Mouse (Mus musculus): ENCODE data around the gene Ppih. TPM values are rescaled to one million over a fixed set of nuclear protein-coding genes. Genes with fewer than 3 reads are reported as not detected.
A peak's percentile ranks its signal among the peaks of the same experiment; 100 is the strongest.

The Ppih gene
- polyA plus RNA-seq, 1 experiment from 2014 or later: 52.6 TPM

- 70% methylated on average over 2 of the region's 2 CpGs for WGBS
- ATAC-seq (ENCODE audit: insufficient number of reproducible peaks, insufficient read depth, low FRiP score, low read depth): no peak
- Histone ChIP-seq H3K4me3 (ENCODE audit: control insufficient read depth in 1 of 2, insufficient read depth in 1 of 2, low read depth in 1 of 2, low read length in 2 of 2) (no peak overlapping the region), H3K9me3 (ENCODE audit: control insufficient read depth, low read length) (no peaks in the 10 kb centered on the region), H3K9ac (ENCODE audit: low read length) (no peak overlapping the region), H3K27ac (replicated peaks in 1 of 2; ENCODE audit: control insufficient read depth in 1 of 2, insufficient read depth in 1 of 2, low read depth in 2 of 2, low read length in 2 of 2) (no peak overlapping the region), H3K27me3 (ENCODE audit: control insufficient read depth, insufficient read depth, low read length) (no peaks in the 10 kb centered on the region), H3K4me2 (ENCODE audit: low read length) (no peak overlapping the region), H3K36me3 (ENCODE audit: control insufficient read depth, insufficient read depth, low read length) (no peaks in the 10 kb centered on the region), H3K4me1 (ENCODE audit: control insufficient read depth in 2 of 2, insufficient read depth in 2 of 2, low read length in 2 of 2) (peaks cover 6 to 7% of the 10 kb centered on the region in 2 experiments)
These were observed 23.0 kb downstream of the Ppih start for GRCm38 (mm10) chr4:119297361-119297760.

- peak overlapping the region; percentile 68 for H3K4me2 ChIP-seq (ENCODE audit: low read length)
- 11% methylated on average over 6 of the region's 6 CpGs for WGBS
- no peak for ATAC-seq (ENCODE audit: insufficient number of reproducible peaks, insufficient read depth, low FRiP score, low read depth)
- no peaks in the 10 kb centered on the region for H3K27me3 ChIP-seq (ENCODE audit: control insufficient read depth, insufficient read depth, low read length)
- no peaks in the 10 kb centered on the region for H3K9me3 ChIP-seq (ENCODE audit: control insufficient read depth, low read length)
- peak overlapping the region; percentile 87 for H3K9ac ChIP-seq (ENCODE audit: low read length)
- H3K4me1 ChIP-seq (ENCODE audit: control insufficient read depth in 2 of 2, insufficient read depth in 2 of 2, low read length in 2 of 2): peaks cover 7 to 12% of the 10 kb centered on the region in 2 experiments
- peak overlapping the region; percentile 64 to 96 for H3K4me3 ChIP-seq (ENCODE audit: control insufficient read depth in 1 of 2, insufficient read depth in 1 of 2, low read depth in 1 of 2, low read length in 2 of 2)
- H3K36me3 ChIP-seq (ENCODE audit: control insufficient read depth, insufficient read depth, low read length): peaks cover 12% of the 10 kb centered on the region; the same call in 1 of the 2 replicates
- peak overlapping the region; percentile 87 to 91 for H3K27ac ChIP-seq (replicated peaks in 1 of 2; ENCODE audit: control insufficient read depth in 1 of 2, insufficient read depth in 1 of 2, low read depth in 2 of 2, low read length in 2 of 2)
These were observed 25.3 kb downstream of the Ppih start for GRCm38 (mm10) chr4:119295134-119295453.

GRCm38 (mm10) chr4:119294415-119295133 lies 25.8 kb downstream of the Ppih start, which contains the start of gene Ybx1:
Gene Ybx1 (minus strand): TSS chr4:119294604.
- Histone ChIP-seq H3K4me2 (ENCODE audit: low read length) (peak within 1 kb of the TSS; percentile 92), H3K36me3 (ENCODE audit: control insufficient read depth, insufficient read depth, low read length) (peaks cover 12% of the 10 kb centered on the region; the same call in 1 of the 2 replicates), H3K9ac (ENCODE audit: low read length) (peak within 1 kb of the TSS; percentile 87), H3K27ac (replicated peaks in 1 of 2; ENCODE audit: control insufficient read depth in 1 of 2, insufficient read depth in 1 of 2, low read depth in 2 of 2, low read length in 2 of 2) (peak within 1 kb of the TSS; percentile 87 to 91), H3K27me3 (ENCODE audit: control insufficient read depth, insufficient read depth, low read length) (no peaks in the 10 kb centered on the region), H3K4me3 (ENCODE audit: control insufficient read depth in 1 of 2, insufficient read depth in 1 of 2, low read depth in 1 of 2, low read length in 2 of 2) (peak within 1 kb of the TSS; percentile 90 to 96), H3K9me3 (ENCODE audit: control insufficient read depth, low read length) (no peaks in the 10 kb centered on the region), H3K4me1 (ENCODE audit: control insufficient read depth in 2 of 2, insufficient read depth in 2 of 2, low read length in 2 of 2) (peaks cover 7 to 12% of the 10 kb centered on the region in 2 experiments)
- under 1% methylated on average over 61 of the region's 61 CpGs for WGBS
- peak; percentile 99 for ATAC-seq (ENCODE audit: insufficient number of reproducible peaks, insufficient read depth, low FRiP score, low read depth)

- under 1% methylated on average over 56 of the region's 80 CpGs for WGBS
- Histone ChIP-seq H3K9ac (ENCODE audit: low read length) (peak overlapping the region; percentile 87), H3K9me3 (ENCODE audit: control insufficient read depth, low read length) (no peaks in the 10 kb centered on the region), H3K27me3 (ENCODE audit: control insufficient read depth, insufficient read depth, low read length) (no peaks in the 10 kb centered on the region), H3K27ac (replicated peaks in 1 of 2; ENCODE audit: control insufficient read depth in 1 of 2, insufficient read depth in 1 of 2, low read depth in 2 of 2, low read length in 2 of 2) (peak overlapping the region; percentile 10 to 91; a peak in 2 of 4 replicates), H3K4me3 (ENCODE audit: control insufficient read depth in 1 of 2, insufficient read depth in 1 of 2, low read depth in 1 of 2, low read length in 2 of 2) (peak overlapping the region; percentile 90 to 96), H3K4me1 (ENCODE audit: control insufficient read depth in 2 of 2, insufficient read depth in 2 of 2, low read length in 2 of 2) (peaks cover 7 to 15% of the 10 kb centered on the region in 2 experiments), H3K36me3 (ENCODE audit: control insufficient read depth, insufficient read depth, low read length) (peaks cover 15% of the 10 kb centered on the region), H3K4me2 (ENCODE audit: low read length) (peak overlapping the region; percentile 92)
- peak; percentile 48 for ATAC-seq (ENCODE audit: insufficient number of reproducible peaks, insufficient read depth, low FRiP score, low read depth)
These were observed 26.6 kb downstream of the Ppih start for GRCm38 (mm10) chr4:119293574-119294258.

- H3K27ac ChIP-seq (replicated peaks in 1 of 2; ENCODE audit: control insufficient read depth in 1 of 2, insufficient read depth in 1 of 2, low read depth in 2 of 2, low read length in 2 of 2): peak overlapping the region; percentile 54 to 91; a peak in 3 of 4 replicates
- H3K9me3 ChIP-seq (ENCODE audit: control insufficient read depth, low read length): no peaks in the 10 kb centered on the region
- peak overlapping the region; percentile 92 for H3K4me2 ChIP-seq (ENCODE audit: low read length)
- H3K4me1 ChIP-seq (ENCODE audit: control insufficient read depth in 2 of 2, insufficient read depth in 2 of 2, low read length in 2 of 2): peaks cover 7 to 20% of the 10 kb centered on the region in 2 experiments
- H3K36me3 ChIP-seq (ENCODE audit: control insufficient read depth, insufficient read depth, low read length): peaks cover 23% of the 10 kb centered on the region
- under 1% methylated on average over 24 of the region's 24 CpGs for WGBS
- H3K9ac ChIP-seq (ENCODE audit: low read length): peak overlapping the region; percentile 87
- ATAC-seq (ENCODE audit: insufficient number of reproducible peaks, insufficient read depth, low FRiP score, low read depth): no peak
- H3K4me3 ChIP-seq (ENCODE audit: control insufficient read depth in 1 of 2, insufficient read depth in 1 of 2, low read depth in 1 of 2, low read length in 2 of 2): peak overlapping the region; percentile 90 to 96
- H3K27me3 ChIP-seq (ENCODE audit: control insufficient read depth, insufficient read depth, low read length): no peaks in the 10 kb centered on the region
These were observed 27.4 kb downstream of the Ppih start for GRCm38 (mm10) chr4:119292771-119293573.

GRCm38 (mm10) chr4:119291921-119292320 lies 28.4 kb downstream of the Ppih start:
- Histone ChIP-seq H3K36me3 (ENCODE audit: control insufficient read depth, insufficient read depth, low read length) (peaks cover 25% of the 10 kb centered on the region), H3K4me2 (ENCODE audit: low read length) (peak overlapping the region; percentile 92), H3K4me3 (ENCODE audit: control insufficient read depth in 1 of 2, insufficient read depth in 1 of 2, low read depth in 1 of 2, low read length in 2 of 2) (peak overlapping the region; percentile 90 to 96; a peak in 3 of 4 replicates), H3K27ac (replicated peaks in 1 of 2; ENCODE audit: control insufficient read depth in 1 of 2, insufficient read depth in 1 of 2, low read depth in 2 of 2, low read length in 2 of 2) (no peak overlapping the region), H3K27me3 (ENCODE audit: control insufficient read depth, insufficient read depth, low read length) (no peaks in the 10 kb centered on the region), H3K9ac (ENCODE audit: low read length) (peak overlapping the region; percentile 87), H3K4me1 (ENCODE audit: control insufficient read depth in 2 of 2, insufficient read depth in 2 of 2, low read length in 2 of 2) (peaks cover 7 to 31% of the 10 kb centered on the region in 2 experiments), H3K9me3 (ENCODE audit: control insufficient read depth, low read length) (no peaks in the 10 kb centered on the region)
- ATAC-seq (ENCODE audit: insufficient number of reproducible peaks, insufficient read depth, low FRiP score, low read depth): no peak
- 92% methylated on average over 1 of the region's 1 CpGs for WGBS

- 71% methylated on average over 2 of the region's 2 CpGs for WGBS
- Histone ChIP-seq H3K27ac (replicated peaks in 1 of 2; ENCODE audit: control insufficient read depth in 1 of 2, insufficient read depth in 1 of 2, low read depth in 2 of 2, low read length in 2 of 2) (no peak overlapping the region), H3K9me3 (ENCODE audit: control insufficient read depth, low read length) (no peaks in the 10 kb centered on the region), H3K36me3 (ENCODE audit: control insufficient read depth, insufficient read depth, low read length) (peaks cover 70% of the 10 kb centered on the region), H3K4me3 (ENCODE audit: control insufficient read depth in 1 of 2, insufficient read depth in 1 of 2, low read depth in 1 of 2, low read length in 2 of 2) (no peak overlapping the region), H3K4me2 (ENCODE audit: low read length) (no peak overlapping the region), H3K4me1 (ENCODE audit: control insufficient read depth in 2 of 2, insufficient read depth in 2 of 2, low read length in 2 of 2) (peaks cover 0 to 25% of the 10 kb centered on the region in 2 experiments; a peak in 3 of 4 replicates), H3K9ac (ENCODE audit: low read length) (no peak overlapping the region), H3K27me3 (ENCODE audit: control insufficient read depth, insufficient read depth, low read length) (no peaks in the 10 kb centered on the region)
- no peak for ATAC-seq (ENCODE audit: insufficient number of reproducible peaks, insufficient read depth, low FRiP score, low read depth)
These were observed 35.0 kb downstream of the Ppih start for GRCm38 (mm10) chr4:119285336-119285735.
